Mouse (Mus musculus) C2C12 (cell line): ENCODE measurements at regions not wholly inside any gene's neighbourhood (a gene's known extent, or its start where the extent isn't known, plus 50 kb on each side); places are given as distances from the start of the nearest gene placed in this dataset.

Experiments
- CTCF ChIP-seq: IDR thresholded peaks from one replicate; pipeline ENCODE4 v1.5.1; 2011; ENCODE audit not compliant: control insufficient read depth, insufficient read depth, insufficient read length
- MYOG ChIP-seq: IDR thresholded peaks from one replicate; pipeline ENCODE4 v1.6.1; 2011; ENCODE audit not compliant: control insufficient read depth, insufficient read length; ENCODE audit errors: extremely low read depth
- USF1 ChIP-seq: IDR thresholded peaks from one replicate; pipeline ENCODE4 v1.6.1; 2011; ENCODE audit warnings: low read depth, mild to moderate bottlenecking, control low read depth, moderate library complexity

- no peak for TF ChIP-seq CTCF
- TF ChIP-seq USF1, result no peak
- no peak for TF ChIP-seq MYOG
Measured at GRCm38 (mm10) chr14:18963864-18964263, 69.8 kb upstream of the Ube2e2 start.
